Mouse (Mus musculus): ENCODE results near the gene Ccin.

DNA sequence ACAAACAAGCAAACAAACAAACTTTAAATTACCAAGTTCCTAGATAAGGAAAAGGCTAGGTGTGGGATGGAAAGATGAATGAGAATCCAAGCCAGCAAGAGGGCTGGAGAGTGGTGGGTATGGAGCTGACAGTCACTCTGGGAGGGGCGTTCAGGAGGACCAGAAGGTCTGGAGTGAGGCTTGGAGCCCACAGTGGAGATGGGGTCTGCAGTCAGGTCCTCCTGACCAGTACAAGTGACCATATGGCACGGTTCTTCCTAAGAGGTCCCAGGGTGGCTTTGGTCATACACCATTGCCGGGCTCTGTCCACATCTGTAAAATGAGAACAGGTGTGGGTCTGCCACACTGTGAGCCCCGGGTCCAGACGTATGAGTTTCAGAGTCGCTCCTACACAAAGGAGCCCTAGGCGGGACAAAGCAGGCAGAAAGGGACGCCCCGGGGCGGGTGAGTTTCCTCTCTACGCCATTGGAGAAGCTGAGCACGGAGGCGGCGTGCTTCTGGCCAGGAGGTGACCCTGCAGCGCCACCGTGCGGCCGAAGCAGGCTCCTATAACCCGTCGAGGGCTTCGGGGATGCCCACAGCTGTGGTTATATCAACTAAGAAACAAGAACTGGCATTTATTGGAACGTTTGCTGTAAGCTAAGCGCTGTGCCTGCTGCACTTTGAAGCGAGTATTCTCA, 1.1 kb upstream of the Ccin start:
- 0 out of 2 replicates have a peak, but pooled peaks have one; percentile 12 for TF ChIP-seq TCF12 (IDR thresholded peaks at IDR 0.05; ENCODE audit: low read depth, low read length)
- TF ChIP-seq POLR2A (IDR thresholded peaks at IDR 0.05; ENCODE audit: control insufficient read depth in 1 of 2, insufficient read depth in 1 of 2, low read depth in 1 of 2, low read length in 2 of 2, poor library complexity in 1 of 2): peak in 1 of 2 experiments; percentile 52; a peak in 1 of 4 replicates
- TF ChIP-seq E2F4 (IDR thresholded peaks at IDR 0.05; ENCODE audit: borderline replicate concordance, low read depth, low read length): no peak
- TF ChIP-seq CTCF (IDR thresholded peaks at IDR 0.05 in 2 of 3, conservative IDR thresholded peaks at IDR 0.05 in 1 of 3; ENCODE audit: control insufficient read depth in 1 of 3, insufficient read depth in 1 of 3, low read depth in 2 of 3, low read length in 3 of 3, poor library complexity in 1 of 3, severe bottlenecking in 1 of 3): peak in 2 of 3 experiments; percentile 82 to 99
- 0 out of 2 replicates have a peak, but pooled peaks have one; percentile 62 for TF ChIP-seq UBTF (IDR thresholded peaks at IDR 0.05; ENCODE audit: borderline replicate concordance, insufficient read depth, low read depth, low read length)
- no peak for TF ChIP-seq MYB (IDR thresholded peaks at IDR 0.05; ENCODE audit: low read depth, low read length)
- no peak for TF ChIP-seq EP300 (IDR thresholded peaks at IDR 0.05; ENCODE audit: low read depth in 1 of 2, low read length in 2 of 2)
- TF ChIP-seq CHD1 (IDR thresholded peaks at IDR 0.05; ENCODE audit: low read depth, low read length): no peak
- peak; percentile 98 for TF ChIP-seq ZC3H11A (IDR thresholded peaks at IDR 0.05; ENCODE audit: low read depth, low read length)
- no peak for TF ChIP-seq GATA1 (IDR thresholded peaks at IDR 0.05; ENCODE audit: low read depth, low read length)
- no peak; the same call in 1 of the 2 replicates for TF ChIP-seq MAX (IDR thresholded peaks at IDR 0.05; ENCODE audit: low read length)
- TF ChIP-seq ZKSCAN1 (IDR thresholded peaks at IDR 0.05; ENCODE audit: low read depth, low read length): no peak
